Mouse (Mus musculus) right cerebral cortex, postnatal 10 days (tissue): ENCODE results near the gene Ano10.

Experiments used
- DNase-seq, 2 experiments: peaks; one replicate each; pipeline ENCODE4 v3.0.0; 2021; ENCODE audit warnings: low spot score in 2 of 2

Gene Ano10

DNA sequence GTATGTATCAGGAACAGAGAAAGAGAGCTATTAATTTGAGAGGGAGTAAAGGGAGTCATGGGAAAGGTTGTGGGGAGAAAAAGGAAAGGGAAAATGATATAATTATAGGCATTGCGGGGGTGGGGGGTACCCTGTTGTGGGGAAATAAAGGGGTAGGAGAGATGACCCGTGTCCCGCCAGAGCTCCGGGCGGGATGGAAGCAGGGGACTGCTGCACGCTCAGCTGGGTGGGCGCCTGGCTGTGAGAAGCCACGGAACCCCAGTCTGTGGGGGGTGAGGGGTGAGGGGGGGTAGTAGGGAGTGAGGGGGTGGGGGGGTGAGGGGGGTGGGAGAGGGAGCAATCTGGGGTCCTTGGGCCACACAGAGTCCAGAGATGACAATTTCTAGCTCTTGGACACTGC lies 167.4 kb downstream of the Ano10 start:
- no peak for DNase-seq
